Mouse (Mus musculus) monocyte, adult 2 months (primary cell): ENCODE measurements around the gene Nasp.

Source experiments
- DNase-seq, 2 experiments: peaks; one replicate each; pipeline ENCODE4 v3.0.0; 2022; ENCODE audit warnings: low spot score in 2 of 2, low read depth in 1 of 2

Nasp gene

DNA sequence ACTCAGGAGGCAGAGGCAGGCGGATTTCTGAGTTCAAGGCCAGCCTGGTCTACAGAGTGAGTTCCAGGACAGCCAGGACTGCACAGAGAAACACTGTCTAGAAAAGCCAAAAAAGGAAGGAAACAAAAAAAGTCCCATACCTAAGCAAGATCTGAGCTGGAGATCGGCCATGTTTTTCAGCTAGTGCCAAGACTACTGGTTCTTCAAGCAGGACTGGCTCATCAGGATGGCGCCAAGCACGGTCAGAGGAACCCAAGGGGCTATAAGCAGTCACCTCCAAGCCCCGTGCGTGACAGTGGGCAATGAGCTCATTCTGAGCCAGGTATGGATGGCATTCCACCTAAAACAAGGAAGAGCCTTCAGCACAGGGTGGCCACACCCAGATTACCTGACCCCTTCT, 11.1 kb upstream of the Nasp start:
- no peak for DNase-seq

GRCm38 (mm10) chr4:116635197-116635596, 7.5 kb upstream of the Nasp start:
- no peak for DNase-seq

GRCm38 (mm10) chr4:116627359-116627716, 403 bp downstream of the Nasp start:
- DNase-seq = peak; percentile 74 to 87

DNA sequence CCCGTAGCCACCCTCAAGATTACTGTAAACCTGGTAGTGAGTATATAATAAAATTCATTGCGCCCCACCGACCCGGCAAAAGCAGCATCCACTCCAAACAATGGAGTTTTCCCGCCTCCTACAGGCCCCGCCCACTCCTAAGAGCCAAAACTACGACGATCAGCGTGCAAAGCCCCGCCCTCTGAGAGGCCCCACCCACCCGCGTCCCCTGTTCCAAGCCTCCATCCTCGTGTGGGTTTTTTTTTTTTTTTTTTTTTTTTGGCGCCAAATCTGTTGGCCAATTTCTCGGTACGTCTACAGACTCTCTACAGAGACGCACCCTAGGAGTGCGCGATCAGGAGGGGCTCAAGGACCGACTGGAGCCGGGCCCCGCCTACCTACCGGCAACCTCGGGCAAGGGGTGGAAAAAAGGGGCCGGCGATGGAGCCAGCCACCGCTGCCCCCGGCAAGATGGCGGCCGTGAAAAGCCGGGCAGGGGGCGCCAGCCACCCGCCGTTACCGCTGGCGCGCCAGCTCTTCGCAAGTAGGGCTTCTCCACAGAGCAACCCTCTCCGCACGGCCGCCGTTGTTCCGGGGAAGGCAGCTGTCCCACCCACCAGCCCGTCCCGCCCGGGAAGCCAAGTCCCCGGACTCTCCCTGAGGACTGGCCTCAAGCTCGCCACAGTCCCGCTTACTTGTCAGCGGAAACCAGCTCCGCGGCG, 933 bp downstream of the Nasp start:
- DNase-seq = peak; percentile 26 to 41

DNA sequence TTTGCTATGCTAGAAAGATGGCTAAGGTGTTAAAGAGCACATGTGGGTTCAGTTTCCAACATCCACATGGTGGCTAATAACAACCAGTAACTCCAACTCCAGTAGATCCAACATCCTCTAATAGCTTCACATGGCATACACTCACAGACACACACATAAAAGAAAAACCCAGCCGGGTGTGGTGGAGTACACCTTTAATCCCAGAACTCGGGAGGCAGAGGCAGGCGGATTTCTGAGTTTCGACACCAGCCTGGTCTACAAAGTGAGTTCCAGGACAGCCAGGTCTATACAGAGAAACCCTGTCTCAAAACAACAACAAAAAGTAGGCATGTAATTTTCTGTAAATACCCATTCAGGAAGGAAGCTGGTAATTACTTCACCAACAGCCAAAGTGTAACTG, 2.9 kb downstream of the Nasp start:
- DNase-seq = no peak

DNA sequence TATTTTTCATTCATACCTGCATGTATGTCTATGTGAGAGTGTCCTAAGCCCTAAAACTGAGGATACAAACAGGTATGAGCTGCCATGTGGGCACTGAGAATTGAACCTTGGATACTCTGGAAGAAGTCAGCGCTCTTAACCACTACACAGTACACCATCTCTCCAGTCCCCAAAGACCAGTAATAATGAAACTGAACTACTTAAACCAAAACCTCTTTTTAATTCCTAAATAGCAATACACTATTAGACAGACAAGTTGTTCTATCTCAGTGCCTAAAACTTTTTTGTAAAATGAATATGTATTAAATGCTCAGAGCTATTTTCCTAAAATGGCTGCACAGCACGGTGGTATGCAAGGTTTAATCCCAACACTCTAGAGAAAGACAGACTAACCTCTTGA, 12.5 kb downstream of the Nasp start:
- DNase-seq = no peak

GRCm38 (mm10) chr4:116612621-116613020, 15.1 kb downstream of the Nasp start:
- DNase-seq = no peak

DNA sequence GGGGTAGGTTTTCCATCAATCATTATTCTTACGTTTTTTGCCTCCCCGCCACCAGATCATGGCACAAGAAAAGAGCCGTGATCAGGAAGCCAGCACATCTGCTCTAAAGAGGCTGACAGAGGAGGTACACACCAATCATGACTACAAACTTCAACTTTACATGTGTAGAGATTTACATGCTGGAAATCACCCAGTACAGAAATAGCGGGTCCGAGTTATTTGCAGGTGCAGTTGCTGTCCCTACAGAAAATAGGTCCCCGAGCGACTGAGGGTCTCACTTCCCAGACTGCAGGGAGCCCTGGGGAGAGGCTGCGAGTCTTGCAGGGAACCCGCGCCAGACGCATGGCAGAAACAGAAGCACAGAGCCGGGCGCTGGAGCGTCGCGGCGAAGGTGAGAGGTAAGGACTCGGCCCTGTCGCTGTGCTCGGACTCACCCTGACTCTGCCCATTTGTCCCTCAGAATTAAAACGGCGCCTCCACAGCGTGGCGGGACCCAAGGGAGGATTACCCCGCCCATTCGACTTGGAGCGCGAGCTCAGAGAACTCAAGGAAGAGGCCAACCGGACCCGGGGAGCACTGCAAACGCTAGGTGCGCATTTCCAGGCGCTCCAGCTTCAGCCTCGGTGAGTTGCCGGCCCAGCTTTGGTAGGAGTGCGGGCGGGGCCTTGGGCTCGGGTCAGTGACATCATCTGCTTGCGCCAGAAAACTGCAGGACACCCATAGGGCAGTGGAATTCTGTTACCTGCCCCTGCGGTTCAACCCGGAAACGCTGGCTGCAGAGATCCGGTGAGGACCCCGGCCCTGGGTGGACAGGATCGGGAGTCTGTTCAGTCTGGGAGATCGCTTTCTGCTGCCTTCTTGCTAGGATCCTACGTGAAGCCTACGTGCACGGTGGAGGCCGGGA, 30.5 kb downstream of the Nasp start:
- peak; percentile 53 to 68 for DNase-seq

GRCm38 (mm10) chr4:116596379-116596778, 31.4 kb downstream of the Nasp start, which contains the start of gene Ccdc17:
Gene Ccdc17, plus strand, starts transcription at chr4:116596654.
- DNase-seq = no peak

- no peak for DNase-seq
These were observed 31.9 kb downstream of the Nasp start for GRCm38 (mm10) chr4:116595793-116596192.

- no peak for DNase-seq
These were observed 69.4 kb downstream of the Nasp start for GRCm38 (mm10) chr4:116558151-116558882.

DNA sequence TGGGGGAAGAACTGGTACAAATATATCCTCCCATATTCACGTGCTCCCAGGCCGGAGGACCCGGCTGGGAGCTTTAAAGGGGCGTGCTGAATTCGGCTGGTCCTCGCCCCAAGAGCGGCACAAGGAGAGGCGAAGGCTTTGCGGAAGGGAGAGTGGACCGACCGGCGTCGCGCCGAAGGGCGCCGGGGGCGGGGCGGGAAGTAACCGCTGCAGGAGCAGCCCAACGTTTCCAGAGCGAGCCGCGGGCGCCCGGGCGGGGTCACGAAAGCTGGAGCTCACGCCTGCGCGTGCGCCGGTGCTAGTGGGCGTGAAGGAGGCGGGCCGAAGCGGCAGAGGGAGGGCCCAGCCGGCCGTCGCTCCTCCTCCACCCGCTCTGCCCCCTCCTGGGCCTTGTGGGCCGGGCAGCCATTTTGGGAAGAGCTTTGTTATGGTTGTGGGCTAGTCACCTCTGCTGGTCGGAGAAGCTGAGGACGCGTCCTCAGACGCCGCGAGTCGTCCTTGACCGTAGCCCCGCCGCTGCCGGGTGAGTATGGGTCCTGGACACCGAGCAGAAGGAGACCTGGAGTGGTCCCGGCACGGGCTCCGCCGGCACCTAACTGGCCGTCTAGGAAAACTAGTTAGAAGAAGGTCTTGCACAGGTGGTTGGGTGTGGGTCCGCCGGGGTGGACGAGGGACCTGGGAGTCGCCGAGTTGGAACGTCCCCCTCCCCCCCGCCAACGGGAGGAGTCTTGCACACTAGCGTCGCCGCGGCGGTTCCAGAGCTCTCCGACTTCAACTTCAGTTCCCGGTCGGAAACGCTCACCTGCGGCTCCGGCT, 70.2 kb downstream of the Nasp start, which contains the start of gene Gpbp1l1:
TSS of gene Gpbp1l1 (plus strand) at position 353 of the 816 bp plus-strand sequence.
- DNase-seq = peak; percentile 96 to 98

GRCm38 (mm10) chr4:116556561-116557305, 71.0 kb downstream of the Nasp start:
- peak; percentile 85 to 92 for DNase-seq

GRCm38 (mm10) chr4:116555413-116556300, 72.1 kb downstream of the Nasp start, which contains the start of gene Tmem69:
Gene Tmem69, minus strand, starts transcription at chr4:116555936.
- DNase-seq = peak; percentile 46 to 70

- DNase-seq = no peak
These were observed 74.7 kb downstream of the Nasp start for GRCm38 (mm10) chr4:116553035-116553434.
